Mouse (Mus musculus): Measurements from ENCODE around the gene Mctp2. TPM values are rescaled to one million over a fixed set of nuclear protein-coding genes. Genes with fewer than 3 reads are reported as not detected.

Gene Mctp2
- polyA plus RNA-seq, 1 experiment = 0.64 TPM

- Histone ChIP-seq H3K27ac (ENCODE audit: insufficient read depth, low read length) (no peak overlapping the region), H3K27me3 (ENCODE audit: control insufficient read depth, insufficient read depth, low read length) (no peaks in the 10 kb centered on the region), H3K4me1 (ENCODE audit: control insufficient read depth, insufficient read depth, low read length) (no peaks in the 10 kb centered on the region), H3K4me3 (replicated peaks; ENCODE audit: insufficient read depth, low read depth, low read length) (no peak overlapping the region)
- no peak for DNase-seq
- 85% methylated on average over 6 of the region's 6 CpGs for WGBS
- no peak for TF ChIP-seq POLR2A (IDR thresholded peaks at IDR 0.05; ENCODE audit: borderline replicate concordance, insufficient read depth, low read length)
- no peak for TF ChIP-seq CTCF (IDR thresholded peaks at IDR 0.05; ENCODE audit: borderline replicate concordance, insufficient read depth, low read depth, low read length)
Observed at GRCm38 (mm10) chr7:72234433-72234998, 71.9 kb downstream of the Mctp2 start.

DNA sequence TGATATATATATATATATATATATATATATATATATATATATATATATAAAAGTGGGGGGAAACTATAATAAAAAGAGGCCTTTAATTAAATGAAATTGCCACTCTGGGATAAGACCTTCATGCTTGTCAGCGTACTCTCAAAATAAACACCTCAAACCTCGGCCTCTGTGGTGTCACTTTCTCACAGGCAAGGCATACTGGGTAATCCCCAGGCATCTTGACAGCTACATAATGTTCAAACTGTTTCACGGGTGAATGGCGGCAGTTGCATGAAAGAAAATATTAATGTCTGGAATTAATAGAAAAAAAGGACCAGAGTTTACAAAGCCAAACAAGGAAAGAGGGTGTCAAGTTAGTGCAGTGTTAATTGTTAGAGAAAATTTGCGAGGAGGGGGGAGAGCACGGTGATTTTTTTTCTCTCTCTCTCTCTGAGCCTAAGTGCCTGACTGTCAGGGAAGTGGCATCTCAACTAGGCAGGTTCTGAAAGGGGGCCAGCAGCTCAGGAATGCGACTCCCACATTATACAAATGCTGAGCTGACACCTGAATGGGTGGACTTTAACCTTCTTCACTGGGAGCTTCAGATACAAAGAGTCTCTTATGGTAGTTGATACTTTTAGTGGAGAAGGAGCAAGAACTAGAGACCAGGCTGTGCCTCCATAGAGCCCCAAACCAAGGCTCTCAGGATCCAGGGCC is 75.1 kb downstream of the Mctp2 start:
- TF ChIP-seq CTCF (IDR thresholded peaks at IDR 0.05; ENCODE audit: borderline replicate concordance, insufficient read depth, low read depth, low read length) (no peak), POLR2A (IDR thresholded peaks at IDR 0.05; ENCODE audit: borderline replicate concordance, insufficient read depth, low read length) (no peak)
- H3K27me3 ChIP-seq (ENCODE audit: control insufficient read depth, insufficient read depth, low read length) = no peaks in the 10 kb centered on the region
- no peak for DNase-seq
- no peaks in the 10 kb centered on the region for H3K4me1 ChIP-seq (ENCODE audit: control insufficient read depth, insufficient read depth, low read length)
- H3K27ac ChIP-seq (ENCODE audit: insufficient read depth, low read length) = no peak overlapping the region
- 24% methylated on average over 7 of the region's 7 CpGs for WGBS
- no peak overlapping the region for H3K4me3 ChIP-seq (replicated peaks; ENCODE audit: insufficient read depth, low read depth, low read length)

- 38% methylated on average over 7 of the region's 7 CpGs for WGBS
- Histone ChIP-seq H3K4me1 (ENCODE audit: control insufficient read depth, insufficient read depth, low read length) (no peaks in the 10 kb centered on the region), H3K27me3 (ENCODE audit: control insufficient read depth, insufficient read depth, low read length) (no peaks in the 10 kb centered on the region), H3K4me3 (replicated peaks; ENCODE audit: insufficient read depth, low read depth, low read length) (no peak overlapping the region), H3K27ac (ENCODE audit: insufficient read depth, low read length) (no peak overlapping the region)
- TF ChIP-seq CTCF (IDR thresholded peaks at IDR 0.05; ENCODE audit: borderline replicate concordance, insufficient read depth, low read depth, low read length) = no peak
- TF ChIP-seq POLR2A (IDR thresholded peaks at IDR 0.05; ENCODE audit: borderline replicate concordance, insufficient read depth, low read length) = no peak
- no peak for DNase-seq
Observed at GRCm38 (mm10) chr7:72229925-72230324, 76.5 kb downstream of the Mctp2 start.

- TF ChIP-seq CTCF (IDR thresholded peaks at IDR 0.05; ENCODE audit: borderline replicate concordance, insufficient read depth, low read depth, low read length) (no peak), POLR2A (IDR thresholded peaks at IDR 0.05; ENCODE audit: borderline replicate concordance, insufficient read depth, low read length) (no peak)
- H3K27me3 ChIP-seq (ENCODE audit: control insufficient read depth, insufficient read depth, low read length) = no peaks in the 10 kb centered on the region
- no peak overlapping the region for H3K4me3 ChIP-seq (replicated peaks; ENCODE audit: insufficient read depth, low read depth, low read length)
- DNase-seq = no peak
- 49% methylated on average over 5 of the region's 5 CpGs for WGBS
- H3K27ac ChIP-seq (ENCODE audit: insufficient read depth, low read length) = no peak overlapping the region
- H3K4me1 ChIP-seq (ENCODE audit: control insufficient read depth, insufficient read depth, low read length) = no peaks in the 10 kb centered on the region
Observed at GRCm38 (mm10) chr7:72223558-72223957, 82.8 kb downstream of the Mctp2 start.

DNA sequence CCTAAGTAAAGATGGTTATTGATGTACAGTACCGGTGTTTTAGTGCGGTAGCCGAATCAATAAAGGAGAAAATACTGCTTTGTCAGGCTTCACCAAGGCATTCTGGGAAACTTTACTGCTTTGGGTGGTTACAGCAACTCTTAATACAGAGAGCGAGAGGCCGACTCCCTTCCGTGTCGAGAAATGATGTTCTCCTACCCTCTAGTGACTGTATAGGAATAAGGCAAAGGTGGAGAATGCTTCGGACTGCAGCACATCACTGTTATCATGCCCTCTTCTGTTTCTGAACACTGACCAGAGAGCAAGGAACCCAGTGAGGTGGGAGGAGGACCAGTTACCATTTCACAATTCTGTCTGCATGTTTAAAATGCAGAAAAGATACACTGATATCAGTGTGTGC is 83.9 kb downstream of the Mctp2 start:
- Histone ChIP-seq H3K27ac (ENCODE audit: insufficient read depth, low read length) (no peak overlapping the region), H3K27me3 (ENCODE audit: control insufficient read depth, insufficient read depth, low read length) (no peaks in the 10 kb centered on the region), H3K4me1 (ENCODE audit: control insufficient read depth, insufficient read depth, low read length) (no peaks in the 10 kb centered on the region), H3K4me3 (replicated peaks; ENCODE audit: insufficient read depth, low read depth, low read length) (no peak overlapping the region)
- DNase-seq = no peak
- 82% methylated on average over 8 of the region's 8 CpGs for WGBS
- TF ChIP-seq CTCF (IDR thresholded peaks at IDR 0.05; ENCODE audit: borderline replicate concordance, insufficient read depth, low read depth, low read length) = no peak
- TF ChIP-seq POLR2A (IDR thresholded peaks at IDR 0.05; ENCODE audit: borderline replicate concordance, insufficient read depth, low read length) = no peak

- H3K27ac ChIP-seq (ENCODE audit: insufficient read depth, low read length) = no peak overlapping the region
- 72% methylated on average over 7 of the region's 7 CpGs for WGBS
- no peaks in the 10 kb centered on the region for H3K4me1 ChIP-seq (ENCODE audit: control insufficient read depth, insufficient read depth, low read length)
- no peak for TF ChIP-seq POLR2A (IDR thresholded peaks at IDR 0.05; ENCODE audit: borderline replicate concordance, insufficient read depth, low read length)
- no peak for TF ChIP-seq CTCF (IDR thresholded peaks at IDR 0.05; ENCODE audit: borderline replicate concordance, insufficient read depth, low read depth, low read length)
- H3K4me3 ChIP-seq (replicated peaks; ENCODE audit: insufficient read depth, low read depth, low read length) = no peak overlapping the region
- H3K27me3 ChIP-seq (ENCODE audit: control insufficient read depth, insufficient read depth, low read length) = no peaks in the 10 kb centered on the region
- no peak for DNase-seq
Observed at GRCm38 (mm10) chr7:72218048-72218447, 88.4 kb downstream of the Mctp2 start.

GRCm38 (mm10) chr7:72215563-72216215 is 90.7 kb downstream of the Mctp2 start:
- DNase-seq = no peak
- 79% methylated on average over 5 of the region's 5 CpGs for WGBS
- H3K27me3 ChIP-seq (ENCODE audit: control insufficient read depth, insufficient read depth, low read length) = no peaks in the 10 kb centered on the region
- H3K4me3 ChIP-seq (replicated peaks; ENCODE audit: insufficient read depth, low read depth, low read length) = no peak overlapping the region
- no peak overlapping the region for H3K27ac ChIP-seq (ENCODE audit: insufficient read depth, low read length)
- TF ChIP-seq POLR2A (IDR thresholded peaks at IDR 0.05; ENCODE audit: borderline replicate concordance, insufficient read depth, low read length) (no peak), CTCF (IDR thresholded peaks at IDR 0.05; ENCODE audit: borderline replicate concordance, insufficient read depth, low read depth, low read length) (no peak)
- H3K4me1 ChIP-seq (ENCODE audit: control insufficient read depth, insufficient read depth, low read length) = no peaks in the 10 kb centered on the region

- whole genome bisulfite sequencing = 84% methylated on average over 5 of the region's 5 CpGs
- H3K27me3 ChIP-seq (ENCODE audit: control insufficient read depth, insufficient read depth, low read length) = no peaks in the 10 kb centered on the region
Observed at GRCm38 (mm10) chr7:72210201-72210600, 96.2 kb downstream of the Mctp2 start.

More at GRCm38 (mm10) chr7:72210201-72210600, 96.2 kb downstream of the Mctp2 start:
- H3K4me1 ChIP-seq (ENCODE audit: control insufficient read depth, insufficient read depth, low read length) = no peaks in the 10 kb centered on the region
- no peak for DNase-seq
- no peak overlapping the region for H3K27ac ChIP-seq (ENCODE audit: insufficient read depth, low read length)
- H3K4me3 ChIP-seq (replicated peaks; ENCODE audit: insufficient read depth, low read depth, low read length) = no peak overlapping the region
- TF ChIP-seq POLR2A (IDR thresholded peaks at IDR 0.05; ENCODE audit: borderline replicate concordance, insufficient read depth, low read length) = no peak
